18 mouse cellular contexts compared by ENCODE assay signal in genomic region chr11:95795582-95795981, GRCm38 (mm10). TPM values are rescaled to one million over a fixed set of nuclear protein-coding genes. Genes with fewer than 3 reads are reported as not detected.
A peak's percentile ranks its signal among the peaks of the same experiment; 100 is the strongest.
DNase-seq lines count a peak whose midpoint lies in the region; ATAC-seq and TF ChIP-seq lines count a peak whose summit lies in the region.
"Had no signal": no experiment of that assay in that cellular context is flagged by ENCODE, and none has a peak within 500 bp of the region (broad histone marks: within the 10 kb centered on the region; RNA-seq: fewer than 3 reads in every experiment).

No protein-coding gene starts in this region.

- no peaks in the 10 kb centered on the region for H3K36me3 ChIP-seq in heart, embryonic 12.5 days
- no peaks in the 10 kb centered on the region for H3K36me3 ChIP-seq in midbrain, embryonic 11.5 days (ENCODE audit: control insufficient read depth, insufficient read depth, low read length)
- no peaks in the 10 kb centered on the region for H3K36me3 ChIP-seq in midbrain, postnatal 0 days (ENCODE audit: insufficient read depth, low read length)
- H3K36me3 ChIP-seq in megakaryocyte, embryonic 14.5 days (replicated peaks; ENCODE audit: low read length), result peaks cover 14% of the 10 kb centered on the region
- H3K36me3 ChIP-seq: embryonic facial prominence, embryonic 13.5 days; midbrain, embryonic 13.5 days had no signal

- 41% methylated on average over 5 of the region's 5 CpGs for WGBS in heart, embryonic 12.5 days
- 63% methylated on average over 5 of the region's 5 CpGs for WGBS in midbrain, embryonic 11.5 days
- 78% methylated on average over 5 of the region's 5 CpGs for WGBS in midbrain, postnatal 0 days

- H3K27me3 ChIP-seq in heart, embryonic 12.5 days (replicated peaks), result peaks cover 18% of the 10 kb centered on the region; the same call in 1 of the 2 replicates
- peaks cover 14% of the 10 kb centered on the region for H3K27me3 ChIP-seq in midbrain, embryonic 11.5 days (ENCODE audit: control insufficient read depth, insufficient read depth, low read length)
- H3K27me3 ChIP-seq in midbrain, postnatal 0 days (ENCODE audit: insufficient read depth, low read length), result 0 out of 2 replicates have a peak, but pooled peaks cover 3% of the 10 kb centered on the region
- H3K27me3 ChIP-seq in megakaryocyte, embryonic 14.5 days (replicated peaks), result peaks cover 50% of the 10 kb centered on the region

- no peak for ATAC-seq in heart, embryonic 12.5 days (ENCODE audit: insufficient number of reproducible peaks, low FRiP score)
- ATAC-seq in midbrain, embryonic 11.5 days (ENCODE audit: low FRiP score), result no peak
- no peak for ATAC-seq in midbrain, postnatal 0 days (ENCODE audit: low FRiP score)

- H3K9me3 ChIP-seq in heart, embryonic 12.5 days (replicated peaks), result no peaks in the 10 kb centered on the region
- no peaks in the 10 kb centered on the region for H3K9me3 ChIP-seq in midbrain, embryonic 11.5 days (ENCODE audit: control insufficient read depth, low read length)
- no peaks in the 10 kb centered on the region for H3K9me3 ChIP-seq in midbrain, postnatal 0 days (ENCODE audit: low read length)
- peaks cover 9% of the 10 kb centered on the region for H3K9me3 ChIP-seq in megakaryocyte, embryonic 14.5 days
- H3K9me3 ChIP-seq: embryonic facial prominence, embryonic 13.5 days; midbrain, embryonic 13.5 days had no signal

- no peak for TF ChIP-seq CTCF in midbrain, postnatal 0 days (IDR thresholded peaks at IDR 0.05)

- H3K4me1 ChIP-seq in heart, embryonic 12.5 days (replicated peaks), result peaks cover 40% of the 10 kb centered on the region
- peaks cover 7% of the 10 kb centered on the region for H3K4me1 ChIP-seq in midbrain, embryonic 11.5 days (ENCODE audit: control insufficient read depth, insufficient read depth, low read length)
- H3K4me1 ChIP-seq in midbrain, postnatal 0 days (ENCODE audit: insufficient read depth, low read length), result peaks cover 4% of the 10 kb centered on the region; the same call in 1 of the 2 replicates
- H3K4me1 ChIP-seq in megakaryocyte, embryonic 14.5 days, result peaks cover 40% of the 10 kb centered on the region

- no peak overlapping the region for H3K27ac ChIP-seq in heart, embryonic 12.5 days (ENCODE audit: poor library complexity, severe bottlenecking)
- H3K27ac ChIP-seq in midbrain, embryonic 11.5 days (ENCODE audit: low read depth, low read length), result no peak overlapping the region
- no peak overlapping the region for H3K27ac ChIP-seq in midbrain, postnatal 0 days (ENCODE audit: low read depth, low read length)
- H3K27ac ChIP-seq: embryonic facial prominence, embryonic 13.5 days; hindbrain, postnatal 0 days; kidney, postnatal 0 days; midbrain, embryonic 13.5 days had no signal

- no peak overlapping the region for H3K4me2 ChIP-seq in heart, embryonic 12.5 days
- no peak overlapping the region for H3K4me2 ChIP-seq in midbrain, embryonic 11.5 days
- no peak overlapping the region for H3K4me2 ChIP-seq in midbrain, postnatal 0 days (ENCODE audit: low read depth, low read length, poor library complexity, severe bottlenecking)

- H3K4me3 ChIP-seq in heart, embryonic 12.5 days, result no peak overlapping the region
- H3K4me3 ChIP-seq in midbrain, embryonic 11.5 days (ENCODE audit: low read depth, low read length), result no peak overlapping the region
- H3K4me3 ChIP-seq in midbrain, postnatal 0 days (ENCODE audit: low read depth, low read length), result no peak overlapping the region
- H3K4me3 ChIP-seq in megakaryocyte, embryonic 14.5 days (replicated peaks), result peak overlapping the region; percentile 20
- H3K4me3 ChIP-seq: myocyte had no signal

- peak; percentile 41 for DNase-seq in adrenal gland, postnatal 14 days
- DNase-seq in adrenal gland, postnatal 4 days (ENCODE audit: low spot score in 2 of 2), result no peak
- DNase-seq in heart, adult 9 months (ENCODE audit: low spot score in 2 of 2), result peak; percentile 61 to 67
- DNase-seq in midbrain, embryonic 11.5 days (ENCODE audit: low spot score, missing footprints), result peak; percentile 73
- DNase-seq in midbrain, postnatal 0 days (ENCODE audit: low spot score), result no peak
- no peak for DNase-seq in spleen, postnatal 4 days (ENCODE audit: low spot score in 2 of 2)
- DNase-seq: adrenal gland, postnatal 10 days; cerebellum, adult 9-11 months; forebrain, postnatal 0 days; lung, postnatal 4 days; thymus, adult 2 months had no signal

- H3K9ac ChIP-seq in heart, embryonic 12.5 days, result no peak overlapping the region
- no peak overlapping the region for H3K9ac ChIP-seq in midbrain, embryonic 11.5 days (ENCODE audit: low read length)
- no peak overlapping the region for H3K9ac ChIP-seq in midbrain, postnatal 0 days (replicated peaks; ENCODE audit: low read length, poor library complexity, severe bottlenecking)
- H3K9ac ChIP-seq: midbrain, embryonic 13.5 days had no signal

RNA-seq across cellular contexts. Expression of gene Phospho1, which starts 28.7 kb away (rescaled TPM):
- total RNA-seq in adrenal gland, postnatal 14 days (2021), result 269 and 312 TPM in 2 replicates
- total RNA-seq in adrenal gland, postnatal 4 days (2021), result 10 to 100 TPM; 25.5 to 26.0 TPM
- polyA plus RNA-seq in heart, embryonic 12.5 days (2016; fragmentation: Nextera tagmentation; extraction: Ambion mirVana), result 0.65 and 0.66 TPM in 2 replicates
- polyA plus RNA-seq in midbrain, embryonic 11.5 days (2014; fragmentation: Nextera tagmentation; extraction: Ambion mirVana), result not detected in 2 replicates
- total RNA-seq in midbrain, postnatal 0 days (2014; rRNA removed), result 0.85 and 2.1 TPM in 2 replicates
- polyA plus RNA-seq in midbrain, postnatal 0 days (2015; fragmentation: Nextera tagmentation; extraction: Ambion mirVana), result not detected in 2 replicates
- 11.0 and 11.8 TPM in 2 replicates for polyA plus RNA-seq in megakaryocyte, embryonic 14.5 days (2012; ENCODE audit: insufficient read depth, low replicate concordance)
- polyA plus RNA-seq: forebrain, postnatal 0 days; kidney, postnatal 0 days; midbrain, embryonic 13.5 days had no signal

RNA-seq across cellular contexts. Expression of gene Gngt2, which starts 41.4 kb away (rescaled TPM):
- 30.3 and 31.4 TPM in 2 replicates for total RNA-seq in adrenal gland, postnatal 14 days (2021)
- 10 to 100 TPM; 17.2 to 23.1 TPM for total RNA-seq in adrenal gland, postnatal 4 days (2021)
- polyA plus RNA-seq in heart, embryonic 12.5 days (2016; fragmentation: Nextera tagmentation; extraction: Ambion mirVana), result 39.1 and 39.2 TPM in 2 replicates
- 4.9 and 5.6 TPM in 2 replicates for polyA plus RNA-seq in midbrain, embryonic 11.5 days (2014; fragmentation: Nextera tagmentation; extraction: Ambion mirVana)
- 2.9 and 3.3 TPM in 2 replicates for total RNA-seq in midbrain, postnatal 0 days (2014; rRNA removed)
- polyA plus RNA-seq in midbrain, postnatal 0 days (2015; fragmentation: Nextera tagmentation; extraction: Ambion mirVana), result 2.4 TPM in 2 replicates
- polyA plus RNA-seq in megakaryocyte, embryonic 14.5 days (2012; ENCODE audit: insufficient read depth, low replicate concordance), result 10.2 and 30.7 TPM in 2 replicates

RNA-seq across cellular contexts. Expression of gene Abi3, which starts 46.7 kb away (rescaled TPM):
- 15.6 and 20.9 TPM in 2 replicates for total RNA-seq in adrenal gland, postnatal 14 days (2021)
- total RNA-seq in adrenal gland, postnatal 4 days (2021), result 10 to 100 TPM; 18.6 to 18.8 TPM
- 22.3 and 26.0 TPM in 2 replicates for polyA plus RNA-seq in heart, embryonic 12.5 days (2016; fragmentation: Nextera tagmentation; extraction: Ambion mirVana)
- 1.2 and 2.1 TPM in 2 replicates for polyA plus RNA-seq in midbrain, embryonic 11.5 days (2014; fragmentation: Nextera tagmentation; extraction: Ambion mirVana)
- 1.0 and 1.1 TPM in 2 replicates for total RNA-seq in midbrain, postnatal 0 days (2014; rRNA removed)
- polyA plus RNA-seq in midbrain, postnatal 0 days (2015; fragmentation: Nextera tagmentation; extraction: Ambion mirVana), result 1.5 TPM in 2 replicates
- 67.9 and 94.9 TPM in 2 replicates for polyA plus RNA-seq in megakaryocyte, embryonic 14.5 days (2012; ENCODE audit: insufficient read depth, low replicate concordance)

Comparison
In these comparisons a context has a peak if more than half of its experiments do, and no peak if none do; other contexts are left out.
1. DNase-seq: peak in adrenal gland, postnatal 14 days (single experiment), heart, adult 9 months (2 of 2) and midbrain, embryonic 11.5 days (single experiment); none in adrenal gland, postnatal 4 days (0 of 2), midbrain, postnatal 0 days (single experiment) and spleen, postnatal 4 days (0 of 2).